Mouse (Mus musculus): ENCODE data around the gene Tfam. TPM values are rescaled to one million over a fixed set of nuclear protein-coding genes. Genes with fewer than 3 reads are reported as not detected.

Gene Tfam
- polyA plus RNA-seq, 1 experiment = 56.3 TPM

GRCm38 (mm10) chr10:71265067-71265466 is 27.0 kb upstream of the Tfam start:
- TF ChIP-seq CTCF (IDR thresholded peaks at IDR 0.05; ENCODE audit: control insufficient read depth, insufficient read depth, insufficient replicate concordance, low read depth, low read length) = no peak
- TF ChIP-seq POLR2A (IDR thresholded peaks at IDR 0.05; ENCODE audit: control insufficient read depth, low read depth, low read length) = no peak

GRCm38 (mm10) chr10:71261637-71262036 is 23.6 kb upstream of the Tfam start:
- H3K27me3 ChIP-seq (ENCODE audit: control insufficient read depth, insufficient read depth, low read length) = no peaks in the 10 kb centered on the region
- TF ChIP-seq POLR2A (IDR thresholded peaks at IDR 0.05; ENCODE audit: control insufficient read depth, low read depth, low read length) (no peak), CTCF (IDR thresholded peaks at IDR 0.05; ENCODE audit: control insufficient read depth, insufficient read depth, insufficient replicate concordance, low read depth, low read length) (no peak)

More at GRCm38 (mm10) chr10:71265067-71265466, 27.0 kb upstream of the Tfam start:
- Histone ChIP-seq H3K4me3 (ENCODE audit: control insufficient read depth, low read depth, low read length) (no peak overlapping the region), H3K27me3 (ENCODE audit: control insufficient read depth, insufficient read depth, low read length) (no peaks in the 10 kb centered on the region), H3K27ac (ENCODE audit: control insufficient read depth, insufficient read depth, low read depth, low read length) (no peak overlapping the region), H3K36me3 (ENCODE audit: control insufficient read depth, insufficient read depth, low read length) (no peaks in the 10 kb centered on the region), H3K4me1 (ENCODE audit: control insufficient read depth, insufficient read depth, low read length) (no peaks in the 10 kb centered on the region)

GRCm38 (mm10) chr10:71258943-71259342 is 20.9 kb upstream of the Tfam start:
- H3K4me3 ChIP-seq (ENCODE audit: control insufficient read depth, low read depth, low read length) = no peak overlapping the region
- H3K27ac ChIP-seq (ENCODE audit: control insufficient read depth, insufficient read depth, low read depth, low read length) = no peak overlapping the region
- H3K27me3 ChIP-seq (ENCODE audit: control insufficient read depth, insufficient read depth, low read length) = no peaks in the 10 kb centered on the region
- TF ChIP-seq CTCF (IDR thresholded peaks at IDR 0.05; ENCODE audit: control insufficient read depth, insufficient read depth, insufficient replicate concordance, low read depth, low read length) = no peak
- no peak for TF ChIP-seq POLR2A (IDR thresholded peaks at IDR 0.05; ENCODE audit: control insufficient read depth, low read depth, low read length)
- no peaks in the 10 kb centered on the region for H3K4me1 ChIP-seq (ENCODE audit: control insufficient read depth, insufficient read depth, low read length)
- no peaks in the 10 kb centered on the region for H3K36me3 ChIP-seq (ENCODE audit: control insufficient read depth, insufficient read depth, low read length)

More at GRCm38 (mm10) chr10:71261637-71262036, 23.6 kb upstream of the Tfam start:
- Histone ChIP-seq H3K4me1 (ENCODE audit: control insufficient read depth, insufficient read depth, low read length) (no peaks in the 10 kb centered on the region), H3K4me3 (ENCODE audit: control insufficient read depth, low read depth, low read length) (no peak overlapping the region), H3K27ac (ENCODE audit: control insufficient read depth, insufficient read depth, low read depth, low read length) (no peak overlapping the region), H3K36me3 (ENCODE audit: control insufficient read depth, insufficient read depth, low read length) (no peaks in the 10 kb centered on the region)

GRCm38 (mm10) chr10:71258516-71258915 is 20.4 kb upstream of the Tfam start:
- H3K4me1 ChIP-seq (ENCODE audit: control insufficient read depth, insufficient read depth, low read length) = no peaks in the 10 kb centered on the region
- H3K36me3 ChIP-seq (ENCODE audit: control insufficient read depth, insufficient read depth, low read length) = no peaks in the 10 kb centered on the region
- H3K27me3 ChIP-seq (ENCODE audit: control insufficient read depth, insufficient read depth, low read length) = no peaks in the 10 kb centered on the region
- H3K27ac ChIP-seq (ENCODE audit: control insufficient read depth, insufficient read depth, low read depth, low read length) = no peak overlapping the region
- TF ChIP-seq CTCF (IDR thresholded peaks at IDR 0.05; ENCODE audit: control insufficient read depth, insufficient read depth, insufficient replicate concordance, low read depth, low read length) = no peak
- TF ChIP-seq POLR2A (IDR thresholded peaks at IDR 0.05; ENCODE audit: control insufficient read depth, low read depth, low read length) = no peak
- H3K4me3 ChIP-seq (ENCODE audit: control insufficient read depth, low read depth, low read length) = no peak overlapping the region

GRCm38 (mm10) chr10:71253147-71253546 is 15.1 kb upstream of the Tfam start:
- Histone ChIP-seq H3K36me3 (ENCODE audit: control insufficient read depth, insufficient read depth, low read length) (no peaks in the 10 kb centered on the region), H3K4me3 (ENCODE audit: control insufficient read depth, low read depth, low read length) (no peak overlapping the region), H3K4me1 (ENCODE audit: control insufficient read depth, insufficient read depth, low read length) (peaks cover 3% of the 10 kb centered on the region; the same call in 1 of the 2 replicates), H3K27ac (ENCODE audit: control insufficient read depth, insufficient read depth, low read depth, low read length) (no peak overlapping the region), H3K27me3 (ENCODE audit: control insufficient read depth, insufficient read depth, low read length) (no peaks in the 10 kb centered on the region)
- TF ChIP-seq POLR2A (IDR thresholded peaks at IDR 0.05; ENCODE audit: control insufficient read depth, low read depth, low read length) (no peak), CTCF (IDR thresholded peaks at IDR 0.05; ENCODE audit: control insufficient read depth, insufficient read depth, insufficient replicate concordance, low read depth, low read length) (no peak)

- H3K27ac ChIP-seq (ENCODE audit: control insufficient read depth, insufficient read depth, low read depth, low read length) = no peak overlapping the region
- no peak for TF ChIP-seq CTCF (IDR thresholded peaks at IDR 0.05; ENCODE audit: control insufficient read depth, insufficient read depth, insufficient replicate concordance, low read depth, low read length)
- TF ChIP-seq POLR2A (IDR thresholded peaks at IDR 0.05; ENCODE audit: control insufficient read depth, low read depth, low read length) = no peak
- H3K4me1 ChIP-seq (ENCODE audit: control insufficient read depth, insufficient read depth, low read length) = peaks cover 3% of the 10 kb centered on the region; the same call in 1 of the 2 replicates
- no peaks in the 10 kb centered on the region for H3K36me3 ChIP-seq (ENCODE audit: control insufficient read depth, insufficient read depth, low read length)
- H3K27me3 ChIP-seq (ENCODE audit: control insufficient read depth, insufficient read depth, low read length) = no peaks in the 10 kb centered on the region
- no peak overlapping the region for H3K4me3 ChIP-seq (ENCODE audit: control insufficient read depth, low read depth, low read length)
Measured at GRCm38 (mm10) chr10:71252421-71252820, 14.3 kb upstream of the Tfam start.

- Histone ChIP-seq H3K36me3 (ENCODE audit: control insufficient read depth, insufficient read depth, low read length) (no peaks in the 10 kb centered on the region), H3K27me3 (ENCODE audit: control insufficient read depth, insufficient read depth, low read length) (no peaks in the 10 kb centered on the region), H3K4me1 (ENCODE audit: control insufficient read depth, insufficient read depth, low read length) (peaks cover 3% of the 10 kb centered on the region; the same call in 1 of the 2 replicates), H3K27ac (ENCODE audit: control insufficient read depth, insufficient read depth, low read depth, low read length) (no peak overlapping the region), H3K4me3 (ENCODE audit: control insufficient read depth, low read depth, low read length) (no peak overlapping the region)
- TF ChIP-seq POLR2A (IDR thresholded peaks at IDR 0.05; ENCODE audit: control insufficient read depth, low read depth, low read length) (no peak), CTCF (IDR thresholded peaks at IDR 0.05; ENCODE audit: control insufficient read depth, insufficient read depth, insufficient replicate concordance, low read depth, low read length) (no peak)
Measured at GRCm38 (mm10) chr10:71251846-71252245, 13.8 kb upstream of the Tfam start.

- no peaks in the 10 kb centered on the region for H3K27me3 ChIP-seq (ENCODE audit: control insufficient read depth, insufficient read depth, low read length)
- H3K4me1 ChIP-seq (ENCODE audit: control insufficient read depth, insufficient read depth, low read length) = peaks cover 3% of the 10 kb centered on the region; the same call in 1 of the 2 replicates
- no peaks in the 10 kb centered on the region for H3K36me3 ChIP-seq (ENCODE audit: control insufficient read depth, insufficient read depth, low read length)
- TF ChIP-seq POLR2A (IDR thresholded peaks at IDR 0.05; ENCODE audit: control insufficient read depth, low read depth, low read length) (no peak), CTCF (IDR thresholded peaks at IDR 0.05; ENCODE audit: control insufficient read depth, insufficient read depth, insufficient replicate concordance, low read depth, low read length) (no peak)
- H3K4me3 ChIP-seq (ENCODE audit: control insufficient read depth, low read depth, low read length) = no peak overlapping the region
- H3K27ac ChIP-seq (ENCODE audit: control insufficient read depth, insufficient read depth, low read depth, low read length) = no peak overlapping the region
Measured at GRCm38 (mm10) chr10:71251256-71251655, 13.2 kb upstream of the Tfam start.
